Mouse (Mus musculus) G1E (cell line): ENCODE measurements at regions not wholly inside any gene's neighbourhood (a gene's known extent, or its start where the extent isn't known, plus 50 kb on each side); places are given as distances from the start of the nearest gene placed in this dataset.

Experiments
- CTCF ChIP-seq: IDR thresholded peaks from 2 replicates; pipeline ENCODE4 v1.5.1; 2012; ENCODE audit warnings: low read depth, low read length, inconsistent platforms, mixed read lengths
- GATA1 ChIP-seq: IDR thresholded peaks from 2 replicates; pipeline ENCODE4 v1.6.1; 2012; ENCODE audit warnings: borderline replicate concordance, low read length, inconsistent platforms, mixed read lengths
- POLR2AphosphoS5 ChIP-seq: IDR thresholded peaks from 2 replicates; pipeline ENCODE4 v1.6.1; 2012; ENCODE audit warnings: low read depth, low read length, inconsistent platforms; ENCODE audit not compliant: insufficient replicate concordance
- TAL1 ChIP-seq: conservative IDR thresholded peaks from 2 replicates; pipeline ENCODE4 v1.6.1; 2012; ENCODE audit warnings: low read depth, low read length, inconsistent platforms, mixed read lengths

GRCm38 (mm10) chr10:111867538-111867937 is 104.9 kb upstream of the Krr1 start:
- TF ChIP-seq CTCF (no peak), POLR2AphosphoS5 (no peak), TAL1 (no peak), GATA1 (no peak)
